Mouse (Mus musculus): Measurements from ENCODE around the gene Ddx28. TPM values are rescaled to one million over a fixed set of nuclear protein-coding genes. Genes with fewer than 3 reads are reported as not detected.
A peak's percentile ranks its signal among the peaks of the same experiment; 100 is the strongest.
"Not testable (repeated sequence)": the region's sequence is repeated elsewhere in the genome, so short reads cannot be mapped to it uniquely, and the experiment has no call there.

Ddx28 gene
- total RNA-seq, 2 experiments from 2014 or later, result 11.5 to 14.6 TPM

GRCm38 (mm10) chr8:106012203-106012602, 521 bp upstream of the Ddx28 start:
- not testable (repeated sequence) for DNase-seq

DNA sequence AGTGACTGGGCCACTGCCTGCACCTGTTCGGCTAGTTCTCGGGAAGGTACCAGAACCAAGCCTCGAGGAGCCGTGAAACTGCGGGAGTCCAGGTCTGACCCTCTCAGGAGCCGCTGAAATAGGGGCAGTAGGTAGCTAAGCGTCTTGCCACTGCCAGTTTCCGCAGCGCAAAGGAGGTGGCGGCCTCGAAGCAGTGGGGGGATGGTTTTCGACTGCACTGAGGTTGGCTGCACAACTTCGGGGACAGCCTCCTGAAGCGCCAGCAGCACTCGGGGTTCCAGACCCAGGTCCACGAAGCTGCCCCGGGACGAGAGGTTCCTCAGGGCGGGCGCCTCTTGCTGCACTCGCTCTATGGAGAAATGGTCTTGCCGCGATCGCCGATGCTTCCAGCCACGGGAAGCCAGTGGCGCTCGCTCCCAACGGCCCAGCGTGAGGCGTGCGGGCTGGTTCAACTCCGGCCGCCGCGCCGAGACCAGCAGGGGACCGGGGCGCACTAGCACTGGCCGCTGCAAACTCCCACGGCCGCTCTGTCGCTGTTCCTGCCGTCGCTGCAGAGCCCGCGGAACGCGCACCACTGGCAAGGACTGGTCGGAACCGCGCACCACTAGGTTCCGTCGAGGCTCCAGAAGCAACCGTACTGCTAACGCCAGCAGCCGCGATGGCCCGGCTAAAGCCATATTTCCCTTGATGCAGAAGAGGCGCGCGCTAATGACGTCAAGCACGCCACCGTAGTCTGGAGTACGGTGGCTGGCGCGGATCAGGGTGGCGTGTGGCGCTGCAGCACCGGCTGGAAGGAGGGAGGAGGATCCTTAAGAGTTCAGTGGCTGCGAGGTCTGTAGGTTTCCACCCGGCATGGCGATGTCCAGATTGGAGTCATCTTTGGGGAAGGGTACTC, 687 bp downstream of the Ddx28 start:
- DNase-seq, result peak; percentile 91

GRCm38 (mm10) chr8:106007891-106008290, 3.8 kb downstream of the Ddx28 start:
- not testable (repeated sequence) for DNase-seq

DNA sequence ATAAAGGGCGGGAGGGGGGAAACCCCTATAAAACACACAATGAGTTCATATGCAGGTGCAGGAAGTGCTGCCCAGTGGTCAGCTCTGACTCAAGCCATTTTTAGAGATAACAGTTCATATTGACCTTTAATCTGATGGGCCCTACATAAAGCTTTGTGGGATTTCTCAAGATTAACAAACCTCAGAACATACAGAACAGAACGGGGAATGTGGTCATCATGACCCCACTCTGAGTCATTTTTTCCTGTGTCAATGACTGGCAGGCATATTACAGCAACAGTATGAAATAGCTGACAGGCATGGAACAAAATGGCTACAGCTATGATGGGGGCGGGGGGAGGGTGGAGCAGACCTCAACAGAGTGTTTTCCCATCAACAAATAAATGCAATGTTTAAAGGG, 4.5 kb downstream of the Ddx28 start:
- DNase-seq, result no peak

GRCm38 (mm10) chr8:106006413-106006812, 5.3 kb downstream of the Ddx28 start:
- DNase-seq, result no peak

DNA sequence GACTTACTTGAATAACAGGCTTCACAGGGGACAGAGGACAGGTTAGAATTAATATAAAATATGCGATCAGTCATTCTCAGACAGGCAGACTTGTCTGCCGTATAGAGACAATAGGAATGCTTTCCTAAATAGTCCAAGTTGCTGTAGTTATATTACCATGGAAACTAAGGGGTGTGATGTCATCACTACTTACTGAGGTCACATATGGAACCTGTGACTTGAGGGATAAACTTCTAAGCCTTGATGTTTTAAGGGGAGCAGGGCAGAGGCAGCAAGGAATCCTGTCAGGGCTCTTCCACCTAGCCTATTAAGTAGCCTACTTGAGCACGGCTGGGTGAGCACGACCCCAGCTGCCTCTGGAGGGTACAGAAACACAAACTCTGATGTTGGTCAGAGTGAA, 5.8 kb downstream of the Ddx28 start, which contains the start of gene Dpep2nb:
Gene Dpep2nb, minus strand, starts transcription at position 101 of the 400 bp plus-strand sequence.
- DNase-seq, result no peak

GRCm38 (mm10) chr8:106004538-106005207, 7.0 kb downstream of the Ddx28 start:
- DNase-seq, result no peak

DNA sequence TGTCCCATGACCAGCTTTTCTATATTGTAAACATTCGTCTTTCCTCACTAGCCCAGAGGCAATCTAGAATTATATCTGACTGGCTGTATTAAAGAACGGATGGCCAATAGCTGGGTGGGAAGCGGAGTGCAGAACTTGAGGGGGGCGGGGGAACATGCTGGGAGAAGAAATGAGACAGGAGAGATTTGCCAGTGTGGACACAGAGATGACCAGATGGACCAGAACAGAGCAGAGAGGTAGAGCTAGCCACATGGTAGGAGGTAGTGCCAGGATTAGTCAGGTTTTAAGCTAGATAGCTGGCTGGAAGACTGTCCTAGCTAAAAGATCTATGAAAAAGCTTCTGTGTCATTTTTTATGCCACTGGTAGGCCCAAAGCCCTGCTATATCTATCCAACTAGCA, 9.8 kb downstream of the Ddx28 start:
- DNase-seq, result no peak

DNA sequence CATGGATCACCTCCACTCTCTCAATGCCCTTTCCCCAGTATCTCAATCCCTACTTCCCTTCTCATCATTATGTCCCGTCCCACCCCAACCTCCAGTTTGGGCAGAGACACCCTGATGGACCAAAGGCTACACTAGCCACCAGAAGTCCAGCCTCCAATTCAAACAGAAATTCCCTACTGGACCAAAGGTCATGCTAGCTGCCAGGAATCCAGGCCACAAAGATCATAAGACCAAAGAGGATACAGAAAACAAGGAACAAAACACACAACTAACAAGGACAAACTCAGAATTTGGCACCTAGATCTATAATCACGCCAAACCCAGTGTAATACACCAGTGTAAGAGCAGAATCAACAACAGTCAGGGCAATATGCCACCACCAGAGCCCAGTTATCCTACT, 12.7 kb downstream of the Ddx28 start:
- DNase-seq, result no peak

GRCm38 (mm10) chr8:105996359-105996758, 15.3 kb downstream of the Ddx28 start:
- DNase-seq, result no peak

DNA sequence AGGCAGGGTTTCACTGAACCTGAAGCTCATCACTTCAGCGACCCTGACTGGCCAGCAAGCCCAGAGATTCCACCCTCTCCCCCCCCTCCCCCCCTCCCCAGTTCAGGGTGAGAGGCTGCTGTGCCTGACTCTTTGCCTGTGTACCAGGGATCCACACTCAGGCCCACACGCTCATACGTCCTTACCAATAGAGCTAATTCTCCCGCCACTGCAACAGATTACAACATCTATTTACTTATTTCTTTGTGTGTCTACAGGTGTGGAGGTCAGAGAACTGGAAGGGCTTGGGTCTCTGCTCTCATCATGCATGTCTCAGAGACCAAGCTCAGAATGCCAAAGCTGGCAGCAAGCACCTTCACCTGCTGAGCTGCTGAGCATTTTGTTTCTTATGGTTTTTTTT, 18.5 kb downstream of the Ddx28 start:
- DNase-seq, result no peak

DNA sequence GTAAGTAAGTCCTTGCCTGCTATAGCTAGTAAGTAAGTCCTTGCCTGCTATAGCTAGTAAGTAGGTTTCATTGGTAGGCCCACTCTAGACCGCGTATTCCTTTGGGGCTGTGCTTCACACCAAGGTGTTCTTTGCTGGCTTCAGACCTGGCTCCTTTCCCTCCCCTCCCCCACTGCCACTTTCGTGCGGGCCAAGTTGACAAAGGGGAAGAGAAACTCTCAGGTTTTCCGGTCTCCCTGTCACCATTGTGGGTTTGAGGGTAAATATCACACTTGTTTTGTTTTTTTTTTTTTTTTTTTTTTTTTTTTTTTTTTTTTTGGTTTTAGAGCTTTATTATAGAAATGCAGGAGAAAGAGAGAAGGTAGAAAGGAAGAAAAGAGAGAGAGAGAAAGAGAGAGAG, 19.2 kb downstream of the Ddx28 start:
- no peak for DNase-seq

- no peak for DNase-seq
Observed at GRCm38 (mm10) chr8:105991546-105991945, 20.1 kb downstream of the Ddx28 start.

- peak; percentile 54 to 69 for DNase-seq
Observed at GRCm38 (mm10) chr8:105990856-105991387, 20.8 kb downstream of the Ddx28 start, which contains the start of gene Dus2. Gene Dus2 (plus strand): TSS chr8:105991337.

GRCm38 (mm10) chr8:105988546-105988945, 23.1 kb downstream of the Ddx28 start:
- DNase-seq, result no peak

- DNase-seq, result not testable (repeated sequence)
Observed at GRCm38 (mm10) chr8:105983406-105983805, 28.3 kb downstream of the Ddx28 start.

GRCm38 (mm10) chr8:105981146-105981545, 30.5 kb downstream of the Ddx28 start:
- DNase-seq, result no peak

- no peak for DNase-seq
Observed at GRCm38 (mm10) chr8:105979325-105979724, 32.4 kb downstream of the Ddx28 start, which contains the start of gene Dpep3. Gene Dpep3 (minus strand): TSS chr8:105979429.

DNA sequence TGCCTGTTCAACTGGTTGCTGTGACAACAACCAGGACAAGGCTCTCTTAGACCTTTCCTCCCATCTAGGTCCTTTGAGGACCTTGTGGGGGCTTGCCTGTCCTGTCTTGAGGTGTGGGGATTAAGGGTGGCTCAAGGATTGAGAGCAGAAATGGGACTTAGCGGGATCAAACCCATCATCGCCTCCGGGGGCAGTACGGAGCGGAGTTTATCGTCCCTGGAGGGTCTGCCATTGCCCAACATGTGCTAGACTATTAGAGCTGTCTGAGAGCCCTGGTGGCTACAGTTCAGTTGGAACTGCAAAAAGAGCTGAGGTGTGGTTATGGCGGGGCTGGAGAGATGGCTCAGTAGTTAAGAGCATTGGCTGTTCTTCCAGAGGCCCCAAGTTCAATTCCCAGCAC, 36.3 kb downstream of the Ddx28 start:
- no peak for DNase-seq

DNA sequence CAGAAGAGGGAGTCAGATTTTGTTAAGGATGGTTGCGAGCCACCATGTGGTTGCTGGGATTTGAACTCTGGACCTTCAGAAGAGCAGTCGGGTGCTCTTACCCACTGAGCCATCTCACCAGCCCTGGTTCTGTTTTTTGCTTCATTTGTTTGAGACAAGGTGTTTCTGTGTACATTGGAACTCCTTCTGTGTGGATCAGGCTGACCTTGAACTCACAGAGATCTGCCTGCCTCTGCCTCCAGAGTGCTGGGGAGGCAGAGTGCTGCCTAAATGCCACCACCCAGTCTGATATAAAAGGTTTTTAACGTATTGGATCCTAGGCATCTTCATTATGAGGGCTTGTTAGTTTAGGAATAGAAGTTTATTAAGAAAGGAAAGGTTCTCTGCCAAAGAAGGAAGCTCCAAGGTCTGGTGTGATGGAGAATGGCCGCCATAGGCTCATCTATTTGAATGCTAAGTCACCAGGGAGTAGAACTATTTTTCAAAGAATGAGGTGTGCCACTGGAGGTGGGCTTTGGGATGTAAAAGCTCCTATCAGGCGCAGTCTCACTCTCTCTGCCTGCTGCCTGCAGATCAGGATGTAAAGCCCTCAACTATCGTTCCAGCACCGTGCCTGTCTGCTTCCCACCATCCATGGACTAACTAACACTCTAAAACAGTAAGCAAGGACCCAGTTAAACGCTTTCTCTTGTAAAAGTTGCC, 40.5 kb downstream of the Ddx28 start:
- no peak for DNase-seq

- no peak for DNase-seq
Observed at GRCm38 (mm10) chr8:105969367-105969766, 42.3 kb downstream of the Ddx28 start.

- no peak for DNase-seq
Observed at GRCm38 (mm10) chr8:105966692-105967311, 44.9 kb downstream of the Ddx28 start.

All from layer of hippocampus, postnatal 36 days (tissue).